Mouse (Mus musculus): Measurements from ENCODE around the gene Erich3.

DNA sequence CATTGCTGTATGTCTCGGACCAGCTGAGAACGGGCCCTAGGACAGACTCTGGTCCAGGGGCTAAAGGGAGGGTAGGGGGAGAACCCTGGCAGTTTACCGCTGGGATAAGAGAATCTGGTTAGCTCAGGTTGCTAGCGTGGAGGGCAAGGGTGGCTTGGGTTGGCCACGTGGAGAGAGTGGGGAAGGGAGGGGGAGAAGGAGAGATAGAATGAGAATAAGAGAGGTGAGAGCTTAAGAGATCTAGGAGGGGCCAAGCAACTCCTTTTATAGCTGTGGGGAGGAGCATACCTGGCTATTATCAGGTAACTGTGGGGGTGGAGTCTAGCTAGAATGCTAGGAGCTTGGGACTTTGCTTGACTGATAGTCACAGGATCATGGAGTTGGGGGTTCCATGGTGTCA lies 7.4 kb downstream of the Erich3 start:
- no peak for TF ChIP-seq CTCF (IDR thresholded peaks at IDR 0.05; ENCODE audit: low read depth, low read length)
- TF ChIP-seq TAL1 (conservative IDR thresholded peaks at IDR 0.05; ENCODE audit: low read depth, low read length): no peak
- TF ChIP-seq GATA1 (IDR thresholded peaks at IDR 0.05; ENCODE audit: borderline replicate concordance, low read length): no peak
- TF ChIP-seq GATA2 (IDR thresholded peaks at IDR 0.05; ENCODE audit: borderline replicate concordance, low read depth, low read length): no peak
- TF ChIP-seq POLR2AphosphoS5 (IDR thresholded peaks at IDR 0.05; ENCODE audit: insufficient replicate concordance, low read depth, low read length): no peak
